Mouse (Mus musculus): Measurements from ENCODE around the gene Rasip1. TPM values are rescaled to one million over a fixed set of nuclear protein-coding genes. Genes with fewer than 3 reads are reported as not detected.

The Rasip1 gene
- total RNA-seq, 4 experiments from 2014 or later: 17.8 to 27.2 (median 26.2) TPM

DNA sequence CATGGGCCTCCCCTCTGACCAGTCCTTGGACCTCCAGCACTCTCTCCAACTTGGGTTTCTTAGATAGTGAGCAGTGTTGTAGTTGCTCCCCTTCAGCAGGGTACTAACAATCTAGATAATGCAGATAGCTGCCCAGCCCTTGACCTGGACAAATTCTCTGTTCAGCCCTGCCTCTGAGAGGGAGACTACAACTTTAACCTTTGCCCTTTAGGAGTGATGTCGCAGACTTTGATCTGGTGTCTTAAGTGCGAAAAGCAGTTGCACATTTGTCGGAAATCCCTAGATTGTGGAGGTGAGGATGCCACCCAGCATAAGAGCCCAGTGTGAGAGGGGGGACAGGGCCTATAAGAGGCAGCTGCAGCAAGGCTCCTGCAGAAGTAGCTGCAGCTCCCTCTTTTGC is 2.6 kb upstream of the Rasip1 start:
- no peak for DNase-seq (ENCODE audit: low spot score)

DNA sequence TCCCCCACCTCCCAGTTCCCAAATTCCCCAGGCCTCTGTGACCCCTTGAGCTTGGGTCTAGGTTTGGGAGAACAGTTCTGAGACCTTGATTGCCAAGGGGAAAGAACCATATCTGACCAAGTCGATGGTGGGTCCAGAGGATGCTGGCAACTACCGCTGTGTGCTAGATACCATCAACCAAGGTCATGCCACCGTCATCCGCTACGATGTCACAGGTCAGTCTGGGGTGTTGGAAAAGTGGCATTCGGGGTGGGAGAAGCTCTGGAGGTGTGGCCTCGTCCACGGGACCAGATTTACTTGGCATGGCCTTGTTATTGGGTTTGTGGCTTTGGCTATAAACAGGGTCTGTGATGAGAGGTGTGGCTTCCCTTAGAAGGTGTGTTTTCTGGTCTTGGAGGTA is 1.8 kb upstream of the Rasip1 start:
- DNase-seq (ENCODE audit: low spot score): no peak

DNA sequence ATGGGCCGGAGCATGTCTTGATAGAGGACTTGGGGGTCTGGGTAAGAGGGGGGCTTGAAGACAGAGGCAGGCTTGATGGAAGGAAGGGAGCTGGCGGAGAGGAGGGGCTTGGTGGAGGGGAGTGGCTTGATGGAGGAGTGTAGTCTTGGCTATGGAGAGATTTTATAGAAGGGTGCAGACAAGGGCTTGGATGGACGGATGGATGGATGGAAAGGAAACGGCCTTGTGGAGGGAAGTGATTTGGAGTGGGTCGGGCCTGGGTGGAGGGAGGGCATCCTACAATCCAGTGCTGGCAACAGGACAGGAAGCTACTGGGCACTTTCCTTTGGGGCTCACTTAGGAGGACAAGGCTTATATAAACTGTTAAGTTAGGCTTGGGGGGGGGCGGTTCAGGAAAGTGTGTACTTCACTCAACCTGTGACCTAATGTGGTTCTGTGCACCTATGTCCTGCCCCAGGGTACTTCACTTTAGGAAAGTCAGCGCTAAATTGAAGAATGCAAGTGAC is 664 bp upstream of the Rasip1 start:
- DNase-seq (ENCODE audit: low spot score): no peak

DNA sequence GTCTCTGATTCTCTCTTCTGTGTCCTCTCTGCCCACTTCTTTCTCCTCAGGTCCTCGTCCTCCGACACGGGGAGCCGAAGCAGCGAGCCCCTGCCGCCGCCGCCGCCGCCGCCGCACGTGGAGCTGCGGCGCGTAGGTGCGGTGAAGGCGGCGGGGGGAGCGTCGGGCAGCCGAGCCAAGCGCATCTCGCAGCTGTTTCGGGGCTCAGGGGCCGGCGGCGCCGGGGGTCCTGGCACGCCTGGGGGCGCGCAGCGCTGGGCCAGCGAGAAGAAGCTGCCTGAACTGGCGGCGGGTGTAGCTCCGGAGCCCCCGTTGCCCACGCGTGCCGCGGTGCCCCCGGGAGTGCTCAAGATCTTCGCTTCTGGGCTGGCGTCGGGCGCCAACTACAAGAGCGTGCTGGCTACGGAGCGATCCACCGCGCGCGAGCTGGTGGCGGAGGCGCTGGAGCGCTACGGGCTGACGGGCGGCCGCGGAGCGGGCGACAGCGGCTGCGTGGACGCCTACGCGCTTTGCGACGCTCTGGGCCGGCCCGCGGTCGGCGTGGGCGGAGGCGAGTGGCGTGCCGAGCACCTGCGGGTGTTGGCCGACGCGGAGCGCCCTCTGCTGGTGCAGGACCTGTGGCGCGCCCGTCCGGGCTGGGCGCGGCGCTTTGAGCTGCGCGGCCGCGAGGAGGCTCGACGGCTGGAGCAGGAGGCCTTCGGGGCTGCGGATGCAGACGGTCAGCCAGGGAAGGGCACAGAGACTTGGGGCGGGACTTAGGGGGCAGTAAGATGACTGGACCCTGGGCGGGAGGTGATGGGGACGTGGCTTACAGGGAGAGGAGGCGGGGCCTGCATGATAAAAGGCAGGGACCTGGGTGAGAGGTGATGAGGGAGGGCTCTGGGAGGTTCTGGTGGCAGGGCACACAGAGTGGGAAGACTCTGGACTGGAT is 1.3 kb downstream of the Rasip1 start:
- peak; percentile 72 for DNase-seq (ENCODE audit: low spot score)

DNA sequence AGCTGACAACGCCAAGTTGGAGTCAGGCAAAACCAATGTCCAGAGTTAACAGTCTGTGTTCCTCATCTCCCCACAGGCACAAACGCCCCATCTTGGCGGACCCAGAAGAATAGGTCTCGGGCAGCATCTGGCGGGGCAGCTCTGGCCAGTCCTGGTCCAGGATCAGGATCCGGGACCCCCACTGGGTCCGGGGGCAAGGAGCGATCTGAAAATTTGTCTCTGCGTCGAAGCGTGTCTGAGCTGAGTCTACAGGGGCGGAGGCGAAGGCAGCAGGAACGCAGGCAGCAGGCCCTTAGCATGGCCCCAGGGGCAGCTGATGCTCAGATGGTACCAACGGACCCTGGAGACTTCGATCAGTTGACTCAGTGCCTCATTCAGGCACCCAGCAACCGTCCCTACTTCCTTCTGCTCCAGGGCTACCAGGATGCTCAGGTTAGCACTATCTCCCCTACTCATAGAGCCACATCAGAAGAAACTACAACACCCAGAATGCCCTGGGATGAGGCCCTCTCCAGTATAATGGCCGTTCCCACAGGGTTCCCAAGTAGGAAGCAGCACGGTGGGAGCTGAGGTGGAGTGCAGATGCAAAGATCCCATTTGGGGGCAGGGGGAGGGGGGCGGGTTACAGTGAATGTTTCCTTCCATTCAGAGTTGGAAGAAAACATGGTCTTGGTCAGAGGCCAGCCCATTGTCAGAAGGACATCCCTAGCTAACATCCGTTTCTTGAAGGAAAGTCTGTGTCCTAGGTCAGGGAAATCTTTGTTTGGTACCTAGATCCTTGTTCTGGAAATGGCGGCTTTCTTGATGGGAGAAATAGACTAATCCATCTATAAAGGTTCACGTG is 3.0 kb downstream of the Rasip1 start:
- no peak for DNase-seq (ENCODE audit: low spot score)

DNA sequence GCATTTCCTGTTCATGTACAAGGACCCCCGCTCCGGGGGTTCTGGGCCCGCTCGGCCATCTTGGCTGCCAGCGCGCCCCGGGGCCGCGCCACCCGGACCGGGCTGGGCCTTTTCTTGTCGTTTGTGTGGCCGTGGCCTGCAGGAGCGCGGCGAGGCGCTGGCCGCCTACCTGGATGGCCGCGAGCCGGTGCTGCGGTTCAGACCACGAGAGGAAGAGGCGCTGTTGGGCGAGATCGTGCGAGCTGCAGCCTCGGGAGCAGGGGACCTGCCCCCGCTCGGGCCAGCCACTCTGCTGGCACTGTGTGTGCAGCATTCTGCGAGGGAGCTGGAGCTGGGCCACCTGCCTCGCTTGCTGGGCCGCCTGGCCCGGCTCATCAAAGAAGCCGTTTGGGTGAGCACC is 5.2 kb downstream of the Rasip1 start:
- DNase-seq (ENCODE audit: low spot score): no peak

DNA sequence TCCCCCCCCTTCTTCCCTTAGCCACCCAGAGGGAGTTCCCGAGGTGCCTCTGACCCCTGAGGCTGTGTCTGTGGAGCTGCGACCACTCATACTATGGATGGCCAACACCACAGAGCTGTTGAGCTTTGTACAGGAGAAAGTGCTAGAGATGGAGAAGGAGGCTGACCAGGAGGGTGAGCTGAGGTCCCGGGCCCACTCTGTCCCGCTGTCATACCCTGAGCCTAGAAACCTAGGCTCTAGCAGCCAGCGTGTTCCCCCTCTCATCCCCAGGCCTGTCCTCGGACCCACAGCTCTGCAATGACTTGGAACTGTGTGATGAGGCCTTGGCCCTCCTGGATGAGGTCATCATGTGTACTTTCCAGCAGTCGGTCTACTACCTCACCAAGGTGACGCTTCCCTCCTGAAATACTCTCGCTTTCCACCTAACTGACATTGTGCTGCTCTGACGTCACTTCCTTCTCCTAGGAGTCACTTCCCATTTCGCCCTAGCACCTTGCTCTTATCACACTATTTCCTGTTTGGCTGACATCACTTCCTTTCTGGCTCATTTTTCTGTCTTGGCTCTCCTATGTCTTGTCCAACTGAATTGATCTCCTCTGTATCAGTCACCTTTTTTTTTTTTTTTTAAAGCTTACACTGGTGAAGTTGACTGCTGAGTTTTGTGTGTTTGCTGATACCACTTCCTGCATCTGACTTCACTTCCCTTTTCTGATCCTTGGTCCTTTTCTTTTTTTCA is 7.8 kb downstream of the Rasip1 start:
- peak; percentile 70 for DNase-seq (ENCODE audit: low spot score)

DNA sequence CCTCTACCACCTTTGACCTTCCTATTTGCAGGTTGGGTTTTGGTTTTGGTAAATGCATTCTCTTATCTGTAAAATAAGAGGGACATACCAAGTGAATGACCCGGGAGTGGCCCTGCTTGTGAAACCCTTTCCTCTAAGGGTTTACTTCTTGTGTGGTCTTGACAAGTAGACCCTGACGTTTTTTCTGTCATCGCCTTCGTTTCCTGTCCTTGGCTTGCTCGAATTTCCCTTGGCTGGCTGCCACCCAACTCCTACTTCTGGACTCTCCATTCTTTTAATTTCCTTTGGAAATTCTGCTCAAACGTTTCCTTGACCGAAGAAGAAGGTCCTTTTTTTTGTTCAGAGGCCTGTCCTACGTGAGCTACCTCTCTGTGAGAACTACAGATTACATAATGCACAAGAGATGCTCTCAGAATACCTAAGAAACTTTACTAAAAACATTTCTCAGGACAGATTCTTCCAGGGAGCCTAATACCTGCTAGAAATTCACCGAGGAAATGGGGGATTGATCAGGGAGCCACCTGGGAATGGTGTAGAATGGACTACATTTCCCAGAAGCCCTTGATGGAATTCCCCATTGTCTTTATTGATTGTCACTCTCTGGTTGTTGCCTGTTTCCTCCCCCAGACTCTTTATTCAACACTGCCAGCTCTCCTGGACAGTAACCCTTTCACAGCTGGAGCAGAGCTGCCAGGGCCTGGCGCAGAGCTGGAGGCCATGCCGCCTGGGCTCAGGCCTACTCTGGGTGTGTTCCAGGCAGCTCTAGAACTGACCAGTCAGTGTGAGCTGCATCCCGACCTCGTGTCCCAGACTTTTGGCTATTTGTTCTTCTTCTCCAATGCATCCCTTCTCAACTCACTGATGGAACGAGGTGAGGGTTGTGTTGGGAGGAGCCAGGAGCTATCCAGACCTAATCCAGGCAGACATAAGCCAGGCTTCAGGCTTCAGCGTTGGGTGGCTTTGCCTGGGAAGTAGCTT is 8.7 kb downstream of the Rasip1 start:
- no peak for DNase-seq (ENCODE audit: low spot score)

DNA sequence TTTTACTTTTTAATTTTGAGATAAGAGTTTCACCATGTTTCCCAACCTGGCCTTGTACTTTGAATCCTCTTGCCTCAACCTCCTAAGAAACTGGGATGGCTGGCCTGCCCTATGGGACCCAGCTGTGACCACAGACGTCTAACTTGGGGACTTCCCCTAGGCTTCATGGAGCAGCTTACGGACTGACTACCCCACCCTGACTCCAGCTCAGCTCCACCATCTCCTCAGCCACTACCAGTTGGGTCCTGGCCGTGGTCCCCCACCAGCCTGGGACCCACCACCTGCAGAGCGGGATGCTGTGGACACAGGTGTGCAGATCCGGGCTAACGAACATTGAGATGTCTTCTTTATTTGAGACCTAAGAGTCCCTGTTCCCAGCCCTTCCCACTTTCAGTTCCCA is 10.4 kb downstream of the Rasip1 start:
- DNase-seq (ENCODE audit: low spot score): no peak

DNA sequence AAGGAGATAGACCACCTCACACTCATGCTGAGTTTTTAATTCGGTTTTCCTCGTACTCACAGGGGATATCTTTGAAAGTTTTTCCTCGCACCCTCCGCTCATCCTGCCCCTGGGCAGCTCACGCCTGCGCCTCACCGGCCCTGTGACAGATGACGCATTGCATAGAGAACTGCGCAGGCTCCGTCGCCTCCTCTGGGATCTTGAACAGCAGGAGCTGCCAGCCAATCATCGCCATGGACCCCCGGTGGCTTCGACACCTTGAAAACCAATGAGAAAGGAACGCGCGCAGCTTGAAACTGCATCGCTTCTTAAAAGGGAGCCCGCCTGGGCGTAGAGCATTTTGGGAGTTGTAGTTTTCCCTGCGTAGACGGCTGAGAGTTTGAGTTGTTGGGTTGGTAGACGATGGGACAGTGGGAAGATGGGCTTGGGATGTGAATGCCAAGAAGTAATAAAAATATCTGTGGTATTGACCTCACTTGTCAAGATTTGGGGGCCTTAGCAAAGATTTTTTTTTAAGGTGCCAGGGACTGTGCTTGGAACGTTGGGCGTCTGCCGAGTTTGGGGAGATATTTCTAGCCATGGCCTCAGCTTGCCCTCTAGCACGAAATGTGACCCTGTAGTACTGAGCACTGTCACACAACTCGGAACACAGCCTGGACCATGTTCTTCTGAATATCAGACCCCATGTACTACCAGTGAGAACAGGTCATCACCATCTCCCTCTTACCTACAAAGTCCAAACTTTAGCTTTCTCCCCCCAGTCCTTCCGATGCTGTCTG is 11.5 kb downstream of the Rasip1 start:
- DNase-seq (ENCODE audit: low spot score): peak; percentile 86

DNA sequence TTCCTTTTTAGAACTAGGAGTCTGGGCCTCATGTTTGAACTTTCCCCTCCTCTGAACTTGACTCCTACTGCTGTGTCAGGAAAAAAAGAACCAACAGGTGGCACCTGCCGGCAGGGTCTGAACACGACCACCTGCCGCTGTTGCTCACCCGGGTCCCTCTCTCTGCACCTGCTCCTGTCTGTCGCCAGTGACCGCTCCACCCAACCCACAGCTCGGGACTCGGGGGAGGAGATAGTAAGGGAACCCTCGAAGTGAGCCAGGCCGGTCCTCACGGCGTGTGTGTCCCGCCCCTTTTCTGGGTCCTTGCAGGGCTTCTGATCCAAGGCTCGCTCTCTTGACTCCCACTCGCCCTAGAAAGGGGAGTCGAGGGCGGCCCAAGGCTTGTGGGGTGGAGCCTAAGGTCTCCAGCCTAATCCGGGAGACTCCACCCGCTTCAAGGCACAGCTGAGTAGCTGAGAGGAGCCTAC is 12.3 kb downstream of the Rasip1 start, which contains the start of gene Mamstr:
Gene Mamstr (plus strand): TSS at position 417 of the 467 bp plus-strand sequence.
- DNase-seq (ENCODE audit: low spot score): no peak

DNA sequence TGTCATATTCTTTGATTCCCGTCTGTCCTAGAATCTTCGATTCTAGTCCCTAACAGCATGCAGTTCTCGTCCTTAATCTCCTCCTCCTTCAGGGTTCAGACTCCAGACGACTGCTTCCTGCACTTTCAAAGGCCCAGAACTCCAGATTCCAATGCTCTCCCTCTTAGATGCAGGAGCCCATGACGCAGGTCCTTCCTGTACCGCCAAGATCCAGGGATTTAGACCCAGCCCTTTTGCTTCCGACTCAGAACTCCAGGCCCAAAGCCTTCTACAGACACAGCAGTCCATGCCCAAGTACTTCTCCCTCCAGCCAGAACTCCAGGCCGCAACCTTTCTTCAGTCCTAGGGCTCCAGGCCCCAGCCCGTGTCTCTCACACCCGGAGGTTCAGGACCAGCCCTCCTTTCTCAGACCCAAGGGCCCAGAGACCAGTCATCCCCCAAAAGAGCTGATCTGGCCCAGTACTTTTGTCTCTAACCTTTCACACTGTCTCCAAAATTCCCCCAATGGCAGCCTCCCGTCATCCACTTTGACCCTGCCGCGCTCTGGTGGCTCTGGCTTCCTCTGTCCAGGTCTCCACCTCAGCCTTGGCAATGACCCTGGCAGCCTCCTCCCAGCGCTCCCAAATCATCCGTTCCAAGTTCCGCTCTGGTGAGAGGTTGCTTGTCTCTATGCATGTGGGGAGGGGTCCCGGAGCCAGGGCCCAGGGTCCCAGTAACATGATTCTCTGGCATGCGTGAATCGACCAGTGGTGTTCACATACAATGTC is 13.1 kb downstream of the Rasip1 start:
- no peak for DNase-seq (ENCODE audit: low spot score)

DNA sequence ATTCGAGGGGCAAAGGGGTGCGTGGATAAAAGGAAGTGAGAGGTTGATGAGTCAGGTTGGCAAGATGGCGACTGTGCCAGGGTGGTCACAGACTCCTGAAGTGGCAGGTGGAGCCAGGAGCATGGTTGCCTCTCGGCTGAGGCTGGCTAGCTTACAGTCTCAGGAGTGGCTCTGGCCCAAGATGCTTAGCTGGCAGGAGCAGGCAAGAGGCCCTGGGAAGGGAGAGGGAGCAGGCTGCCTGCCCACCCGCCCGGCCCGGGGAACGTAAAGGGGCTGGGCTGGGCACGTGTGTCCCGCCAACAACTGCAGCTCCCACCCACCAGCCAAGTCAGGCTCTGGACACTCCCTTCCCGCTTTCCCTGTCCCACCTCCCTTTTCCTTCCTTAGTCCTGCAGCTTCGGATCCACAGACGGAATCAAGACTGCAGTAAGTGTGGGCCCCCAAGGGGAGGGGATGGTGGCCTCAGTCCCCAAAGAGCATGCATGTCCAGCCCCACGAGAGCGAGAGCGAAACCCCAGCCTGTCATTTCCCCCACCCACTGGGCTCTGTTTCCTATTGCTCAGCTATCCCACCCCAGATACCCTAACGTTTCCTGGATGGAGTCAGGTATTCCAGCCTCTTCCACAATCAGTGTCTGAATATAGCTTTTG is 14.2 kb downstream of the Rasip1 start:
- no peak for DNase-seq (ENCODE audit: low spot score)

DNA sequence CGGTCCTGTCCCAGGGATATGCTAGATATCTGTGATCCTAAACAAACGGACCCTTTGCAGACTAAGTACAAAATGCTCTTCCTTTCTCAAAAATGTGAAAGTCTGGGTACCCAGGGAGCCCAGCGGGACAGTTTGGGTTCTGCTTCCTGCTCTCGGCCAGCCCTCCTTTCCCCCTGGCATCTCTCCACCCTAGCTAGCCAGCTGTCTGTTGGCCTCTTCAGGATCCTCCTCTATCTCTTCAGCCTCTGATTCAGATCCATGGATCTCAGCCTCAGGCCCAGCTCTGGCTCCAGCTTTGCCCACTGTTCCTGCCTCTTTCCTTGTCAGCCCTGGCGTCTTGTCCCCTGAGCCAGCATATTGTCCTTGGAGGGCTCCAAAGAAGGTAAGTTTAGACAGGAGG is 14.8 kb downstream of the Rasip1 start:
- no peak for DNase-seq (ENCODE audit: low spot score)

DNA sequence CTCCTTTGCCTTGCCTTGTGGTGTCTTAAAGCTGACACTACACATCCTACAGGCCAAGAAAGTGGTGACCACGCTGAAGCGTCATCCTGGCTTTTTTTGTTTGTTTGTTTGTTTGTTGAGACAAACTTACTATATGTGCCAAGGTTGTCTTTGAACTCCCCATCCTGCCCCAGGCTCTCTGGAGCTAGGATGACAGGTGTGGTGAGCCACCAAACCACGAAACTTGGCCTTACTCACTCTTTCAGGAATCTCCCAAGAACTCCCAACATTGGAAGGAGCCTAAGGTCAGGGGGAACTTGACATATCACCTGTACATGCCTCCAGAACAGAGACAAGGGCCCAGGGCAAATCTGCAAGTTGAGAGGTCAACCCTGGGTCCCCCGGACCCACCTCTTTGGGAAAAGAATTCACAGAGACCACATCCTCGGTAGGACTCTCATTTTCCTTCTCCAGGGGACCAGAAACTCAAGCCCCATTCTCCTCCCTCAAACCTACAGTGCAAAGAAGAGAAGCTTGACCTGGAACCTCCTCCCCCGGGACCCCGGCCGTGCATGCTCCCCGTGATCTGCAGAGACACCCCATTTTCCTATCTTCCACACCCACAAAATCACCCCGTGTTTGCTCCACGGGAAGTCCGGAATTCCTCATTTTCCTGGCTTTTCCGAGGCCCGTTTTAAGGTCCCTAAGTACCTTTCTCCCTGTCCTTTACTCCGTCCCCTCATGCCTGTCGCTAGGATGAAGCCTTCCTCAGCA is 15.4 kb downstream of the Rasip1 start:
- no peak for DNase-seq (ENCODE audit: low spot score)

DNA sequence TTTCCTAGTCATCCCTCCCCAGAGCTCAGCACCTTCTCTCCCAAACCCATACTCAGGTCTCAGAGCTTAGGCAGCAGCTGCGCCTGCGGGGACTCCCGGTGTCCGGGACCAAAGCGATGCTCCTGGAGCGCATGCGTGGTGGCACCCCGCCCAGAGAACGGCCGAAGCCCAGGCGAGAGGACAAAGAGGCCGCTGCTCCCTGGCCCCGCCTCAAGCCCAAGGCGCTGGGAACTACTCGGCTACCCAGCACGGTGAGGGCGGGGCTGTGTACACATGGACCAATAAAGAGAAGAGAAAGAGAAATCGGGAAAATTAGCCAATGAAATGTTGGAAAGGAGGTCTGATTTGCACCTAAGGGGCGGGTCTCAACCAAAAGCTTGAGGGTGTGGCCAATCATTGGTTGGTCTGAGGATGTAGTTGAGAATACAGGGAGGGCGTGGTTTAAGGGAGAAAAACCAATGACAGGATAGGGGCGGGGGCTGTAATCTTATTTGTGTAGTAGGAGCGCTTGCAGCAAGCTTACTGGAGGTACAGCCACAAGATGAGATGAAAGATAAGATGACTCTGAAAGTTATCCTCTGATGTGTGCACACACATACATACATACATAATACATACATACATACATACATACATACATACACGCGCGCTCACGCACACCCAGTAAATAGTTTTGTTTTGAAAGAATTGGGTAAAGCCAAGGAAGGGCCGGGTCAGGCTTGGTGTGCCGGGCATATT is 16.3 kb downstream of the Rasip1 start:
- peak; percentile 78 for DNase-seq (ENCODE audit: low spot score)

DNA sequence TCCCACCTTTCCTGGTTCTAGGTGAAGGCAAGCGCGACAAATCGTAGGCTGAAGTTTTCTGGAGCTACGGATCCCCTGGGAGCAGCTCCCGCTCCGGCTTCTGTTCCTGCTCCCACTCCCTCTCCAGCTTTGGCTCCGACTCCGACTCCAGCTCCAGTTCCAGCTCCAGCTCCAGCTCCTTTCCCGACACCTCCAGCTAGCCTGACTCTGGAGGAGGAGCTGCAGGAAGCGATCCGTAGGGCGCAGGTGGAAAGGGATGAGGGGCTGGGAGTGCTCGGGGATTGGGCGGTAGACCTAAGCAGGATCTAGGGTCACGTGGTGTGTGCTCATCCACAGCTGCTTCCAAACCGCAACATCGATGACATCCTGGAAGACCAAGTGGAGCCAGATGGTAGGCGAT is 16.9 kb downstream of the Rasip1 start:
- no peak for DNase-seq (ENCODE audit: low spot score)
